Mouse (Mus musculus) telencephalon, adult 2 months (tissue): ENCODE measurements around the gene Crtc1.

Experiments
- DNase-seq: peaks from one replicate; pipeline ENCODE4 v3.0.0-alpha.2; 2011; ENCODE audit warnings: low read depth, low spot score

Crtc1 gene

DNA sequence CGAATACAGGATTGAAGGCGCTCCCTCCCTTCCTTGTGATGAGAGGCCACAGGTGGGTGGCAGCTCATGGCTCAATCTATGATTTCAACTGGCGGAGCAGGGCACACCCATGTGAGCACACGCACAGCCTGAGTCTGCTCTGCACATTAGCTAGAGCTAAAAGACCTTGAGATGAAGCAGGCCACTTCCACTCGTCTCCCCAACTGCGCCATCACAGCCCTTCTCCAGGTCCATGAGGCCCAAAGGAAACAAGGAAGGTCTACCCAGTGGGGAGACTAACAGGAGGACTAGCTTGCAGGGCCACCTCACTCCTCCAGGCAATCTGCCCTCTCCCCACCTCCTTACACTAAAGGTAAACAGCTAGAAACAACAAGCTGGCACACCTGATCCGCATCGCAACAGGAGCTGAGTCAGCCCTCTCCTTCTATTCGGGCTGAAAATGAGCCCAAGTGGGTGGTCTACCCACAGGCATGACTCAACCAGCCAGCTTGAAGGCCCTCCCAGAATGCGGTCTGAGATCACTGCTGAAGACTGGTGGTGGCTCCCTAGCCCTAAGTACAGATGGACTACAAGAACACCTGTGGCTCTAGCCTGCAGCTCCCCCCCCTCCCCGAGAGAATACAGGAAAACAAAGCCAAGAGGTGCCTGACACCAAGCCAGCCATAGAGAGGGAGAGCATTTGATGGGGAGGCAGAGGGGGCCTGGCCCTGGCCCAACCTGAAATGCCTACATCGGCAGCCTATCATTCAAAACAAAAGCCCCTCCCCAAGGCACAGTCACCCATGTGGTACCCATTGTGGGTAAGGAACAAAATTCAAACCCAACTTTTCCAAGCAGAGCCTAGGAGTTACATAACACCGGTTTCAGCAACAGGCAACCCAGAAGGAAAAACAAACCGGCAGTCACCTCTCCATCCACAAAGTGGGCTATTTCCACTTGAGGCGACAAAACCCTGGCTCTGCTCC lies 88.1 kb downstream of the Crtc1 start:
- no peak for DNase-seq

DNA sequence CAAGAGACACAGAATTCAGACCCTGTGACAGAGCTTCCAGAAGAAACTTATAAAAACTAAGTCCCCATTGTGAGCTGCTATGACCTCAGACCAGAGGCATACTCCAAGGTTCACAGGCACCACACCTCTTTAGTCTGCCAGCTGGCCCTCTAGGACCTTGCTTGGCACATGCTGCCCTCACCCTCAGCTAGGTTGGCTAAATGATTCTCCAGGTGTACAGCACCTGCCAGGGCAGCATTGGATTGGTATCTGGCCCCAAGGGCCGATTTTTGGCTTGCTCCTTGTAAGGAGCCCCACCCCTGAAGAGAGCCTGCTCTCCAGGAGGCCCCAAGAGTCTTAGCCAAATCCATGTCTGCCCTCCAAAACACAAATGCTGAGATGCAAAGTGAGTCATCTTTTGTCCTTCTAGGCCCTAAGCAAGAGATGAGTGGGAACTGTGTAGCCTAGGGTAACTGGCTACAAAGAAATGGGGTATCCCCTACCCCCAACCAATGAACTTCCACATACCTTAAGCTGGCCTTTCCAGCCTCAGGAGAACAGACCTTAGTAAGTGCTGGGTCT lies 91.4 kb downstream of the Crtc1 start:
- no peak for DNase-seq

DNA sequence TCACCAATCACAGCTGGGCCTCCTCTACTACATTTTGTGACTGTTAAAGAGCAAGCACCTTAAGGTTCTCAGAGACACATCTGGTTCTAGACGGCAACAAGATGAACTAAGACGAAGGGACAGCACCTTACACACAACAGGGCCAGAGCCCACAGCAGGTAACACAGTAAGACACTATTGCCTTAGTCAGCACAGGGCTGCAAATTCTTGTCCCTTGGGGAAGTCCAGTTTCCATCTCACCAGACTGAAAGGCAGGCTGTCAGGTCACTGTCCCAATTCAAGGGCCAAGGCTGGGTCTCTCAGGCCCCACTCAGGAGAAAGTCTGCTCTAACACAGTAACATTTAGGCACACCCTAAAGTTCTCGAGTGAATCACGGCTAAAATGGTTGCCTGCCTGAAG lies 91.9 kb downstream of the Crtc1 start:
- no peak for DNase-seq

DNA sequence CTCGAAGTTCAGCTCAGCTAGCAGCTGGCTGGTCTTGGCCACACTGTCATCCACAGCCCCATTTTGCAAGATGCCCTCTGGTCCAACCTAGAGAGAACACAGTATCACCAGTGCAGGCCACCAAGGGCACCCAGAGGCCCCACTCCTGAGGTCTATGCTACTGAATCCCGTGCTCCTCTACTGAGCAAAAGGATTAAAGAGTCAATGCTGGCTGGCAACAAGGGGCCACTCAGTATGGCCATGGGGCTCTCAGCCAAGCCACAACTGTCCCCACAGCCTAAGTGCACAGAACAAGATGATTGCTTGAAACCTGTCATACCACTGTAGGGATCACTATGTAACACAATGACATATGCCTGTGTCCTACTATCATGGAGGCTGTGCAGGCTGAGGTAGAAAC lies 95.1 kb downstream of the Crtc1 start:
- no peak for DNase-seq

DNA sequence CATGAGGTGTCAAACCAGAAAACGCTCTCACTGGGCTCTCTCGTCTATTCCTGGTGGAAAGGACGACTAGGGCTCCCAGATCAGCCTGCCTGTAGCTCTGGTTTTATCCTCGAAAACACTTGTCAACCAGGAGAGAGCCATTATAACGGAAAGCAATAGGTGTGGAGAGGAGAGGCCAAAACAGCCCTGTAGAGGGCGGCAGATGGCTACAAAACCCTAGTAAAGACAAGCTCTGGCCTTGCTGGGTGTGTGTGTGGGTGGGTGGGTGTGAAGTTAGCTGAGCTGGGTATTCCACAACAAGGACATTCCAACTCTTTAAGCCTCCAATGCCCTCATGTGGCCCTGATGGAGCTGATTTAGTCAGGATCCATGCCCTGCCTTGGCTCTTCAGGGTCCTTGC lies 95.7 kb downstream of the Crtc1 start:
- DNase-seq, result no peak

DNA sequence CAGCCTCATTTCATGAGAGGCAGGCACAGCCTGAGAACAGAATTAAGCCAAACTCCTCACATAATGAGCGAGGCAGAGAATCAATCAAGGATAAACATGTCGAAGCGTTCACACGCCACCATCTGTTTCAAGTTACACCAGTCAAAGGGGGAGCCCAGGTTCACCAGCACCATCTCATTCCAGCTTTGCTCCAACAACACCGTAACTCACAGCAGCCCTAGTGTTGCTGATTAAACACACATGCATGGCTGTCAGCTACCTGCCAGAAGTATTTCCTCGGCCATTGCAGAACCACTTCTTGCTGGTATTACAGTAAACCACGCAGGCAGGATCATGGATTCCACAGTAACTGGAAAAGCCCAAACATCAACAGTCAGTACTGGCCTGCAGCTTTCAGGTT lies 96.3 kb downstream of the Crtc1 start:
- DNase-seq, result no peak

DNA sequence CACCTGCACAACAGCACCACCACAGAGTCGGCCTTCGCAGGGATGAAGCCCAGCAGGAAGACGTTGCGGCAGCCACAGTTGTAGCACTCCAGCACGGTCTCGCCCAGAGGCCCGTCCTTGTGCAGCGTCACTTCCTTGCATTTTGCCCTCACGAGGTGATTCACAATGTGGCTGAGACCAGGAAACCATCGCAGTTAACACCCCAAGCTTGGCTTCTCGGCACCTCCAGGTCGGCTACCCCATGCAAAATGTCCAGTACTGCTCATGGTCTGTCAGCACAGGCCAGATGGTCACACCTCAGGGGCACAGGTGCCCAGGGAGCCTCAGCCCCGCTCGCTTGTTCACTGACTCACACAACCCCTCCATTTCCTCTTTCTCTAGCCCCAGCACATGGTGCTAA lies 97.4 kb downstream of the Crtc1 start:
- no peak for DNase-seq

DNA sequence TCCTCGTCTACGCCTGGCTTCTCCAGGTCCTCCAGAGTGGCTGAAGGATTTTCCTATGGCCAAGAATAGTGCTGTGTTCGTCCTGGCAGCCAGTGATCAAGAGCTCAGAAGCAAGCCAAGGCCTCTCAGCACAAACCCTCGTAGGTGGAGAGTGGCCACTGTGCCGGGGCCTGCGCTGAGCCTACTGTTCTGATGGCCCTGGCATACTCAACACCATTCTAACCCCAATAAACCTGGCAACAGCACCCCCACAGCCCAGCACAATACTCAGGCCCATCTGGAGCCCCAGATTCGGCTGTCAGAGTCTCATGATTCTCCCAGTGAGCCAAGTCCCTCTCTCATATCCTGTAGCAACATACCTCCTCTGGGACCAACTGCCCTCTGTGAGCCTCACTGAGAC lies 98.7 kb downstream of the Crtc1 start:
- no peak for DNase-seq

DNA sequence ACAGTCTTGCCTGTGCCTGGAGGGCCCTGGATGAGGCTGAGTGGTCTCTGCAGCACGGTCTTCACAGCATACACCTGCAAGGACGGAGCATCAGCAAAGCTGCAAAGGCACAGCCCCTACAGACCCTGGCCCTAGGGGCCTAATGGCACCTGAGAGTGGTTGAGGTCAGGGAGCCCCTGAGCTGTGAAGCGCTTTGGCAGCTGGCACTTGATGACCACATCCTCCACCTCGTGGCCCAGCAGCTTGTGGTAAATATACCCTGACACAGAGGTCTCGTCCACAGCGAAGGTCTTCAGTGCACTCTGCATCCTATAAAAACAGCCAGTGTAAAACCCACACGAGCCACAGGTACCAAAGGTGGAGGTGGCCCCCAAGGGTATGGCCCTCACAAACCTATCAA lies 100.4 kb downstream of the Crtc1 start:
- DNase-seq, result no peak

DNA sequence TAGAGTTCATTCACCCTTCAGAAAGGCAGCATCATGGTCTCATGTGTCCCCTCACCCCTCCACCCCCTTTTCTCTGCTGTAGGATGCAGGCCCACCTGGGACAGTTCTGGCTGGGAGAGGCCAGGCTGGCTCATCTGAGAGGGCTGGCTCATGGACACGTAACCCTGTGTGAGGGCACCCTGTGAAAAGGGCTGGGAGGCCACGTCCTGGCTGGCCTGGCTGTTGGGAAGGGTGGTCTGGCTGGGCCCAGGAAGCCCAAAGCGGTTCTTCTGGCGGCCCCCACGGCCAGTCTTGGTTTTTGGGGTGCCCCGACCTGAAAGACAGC lies 106.5 kb downstream of the Crtc1 start:
- DNase-seq, result no peak
